Mouse (Mus musculus) ES-Bruce4 (cell line): ENCODE measurements at regions not wholly inside any gene's neighbourhood (a gene's known extent, or its start where the extent isn't known, plus 50 kb on each side); places are given as distances from the start of the nearest gene placed in this dataset.

Source experiments
- H3K27ac ChIP-seq: 2 replicates; pipeline ENCODE4 v1.5.1; 2012; ENCODE audit warnings: low read length, inconsistent platforms; ENCODE audit not compliant: insufficient read depth
- H3K27me3 ChIP-seq: 2 replicates; pipeline ENCODE4 v1.6.1; 2012; ENCODE audit warnings: mild to moderate bottlenecking, low read length, inconsistent platforms; ENCODE audit not compliant: control insufficient read depth, poor library complexity, insufficient read depth, severe bottlenecking
- H3K36me3 ChIP-seq: 2 replicates; pipeline ENCODE4 v1.6.1; 2012; ENCODE audit warnings: inconsistent platforms, mild to moderate bottlenecking, low read length, moderate library complexity; ENCODE audit not compliant: control insufficient read depth, poor library complexity, insufficient read depth, severe bottlenecking
- H3K4me1 ChIP-seq: one replicate; pipeline ENCODE4 v1.8.1; 2011; ENCODE audit warnings: low read length; ENCODE audit not compliant: control insufficient read depth, insufficient read depth
- H3K4me3 ChIP-seq: 2 replicates; pipeline ENCODE4 v1.5.1; 2011; ENCODE audit warnings: low read depth, mild to moderate bottlenecking, low read length
- H3K9ac ChIP-seq: 2 replicates; pipeline ENCODE4 v1.6.1; 2012; ENCODE audit warnings: low read depth, mild to moderate bottlenecking, inconsistent platforms; ENCODE audit not compliant: poor library complexity, severe bottlenecking
- H3K9me3 ChIP-seq: replicated peaks from 2 replicates; pipeline ENCODE4 v1.6.1; 2012; ENCODE audit warnings: mild to moderate bottlenecking, low read length, inconsistent platforms; ENCODE audit not compliant: control insufficient read depth, poor library complexity, insufficient read depth, severe bottlenecking
- CTCF ChIP-seq: IDR thresholded peaks from one replicate; pipeline ENCODE4 v1.8.1; 2011; ENCODE audit warnings: low read depth, low read length
- EP300 ChIP-seq: IDR thresholded peaks from 2 replicates; pipeline ENCODE4 v1.6.1; 2011; ENCODE audit warnings: low read depth, low read length; ENCODE audit not compliant: insufficient read depth
- POLR2A ChIP-seq: IDR thresholded peaks from one replicate; pipeline ENCODE4 v1.8.1; 2011; ENCODE audit warnings: low read length; ENCODE audit not compliant: insufficient read depth

- no peak overlapping the region for H3K9ac ChIP-seq
- TF ChIP-seq POLR2A: no peak
- no peak for TF ChIP-seq EP300
- TF ChIP-seq CTCF: no peak
- H3K27ac ChIP-seq: no peak overlapping the region
- H3K4me1 ChIP-seq: no peaks in the 10 kb centered on the region
- H3K27me3 ChIP-seq: no peaks in the 10 kb centered on the region
- H3K4me3 ChIP-seq: no peak overlapping the region
- H3K36me3 ChIP-seq: no peaks in the 10 kb centered on the region
- H3K9me3 ChIP-seq: no peaks in the 10 kb centered on the region
Measured at GRCm38 (mm10) chr10:101039034-101039433, 448.8 kb downstream of the 1700017N19Rik start.
